In the genomic region with DNA sequence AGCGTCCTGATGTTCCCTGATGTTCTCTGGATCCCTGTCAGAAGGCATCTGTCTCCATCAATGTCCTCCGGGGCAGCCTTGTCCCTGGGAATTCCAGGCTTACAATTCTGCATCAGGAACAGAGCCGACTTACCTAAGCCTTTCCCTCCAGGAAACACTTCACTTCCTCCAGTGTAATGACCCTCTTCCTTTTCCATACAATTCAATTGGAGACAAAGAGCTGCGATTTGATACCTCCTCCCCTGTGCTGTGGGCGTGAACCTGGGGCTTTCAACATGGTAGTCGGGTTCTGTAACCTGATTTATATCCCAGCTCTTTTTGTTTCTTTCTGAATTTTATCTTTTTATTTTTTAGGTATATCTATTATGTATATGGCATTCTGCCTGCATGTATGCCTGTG, we compare ENCODE assay signal across 22 mouse cellular contexts. TPM values are rescaled to one million over a fixed set of nuclear protein-coding genes. Genes with fewer than 3 reads are reported as not detected.
A peak's percentile ranks its signal among the peaks of the same experiment; 100 is the strongest.
DNase-seq lines count a peak whose midpoint lies in the region; ATAC-seq and TF ChIP-seq lines count a peak whose summit lies in the region.
"Had no signal": no experiment of that assay in that cellular context is flagged by ENCODE, and none has a peak within 500 bp of the region (broad histone marks: within the 10 kb centered on the region; RNA-seq: fewer than 3 reads in every experiment).

No protein-coding gene starts in this region.

- no peak overlapping the region for H3K4me3 ChIP-seq in heart, adult 2 months
- H3K4me3 ChIP-seq in heart, embryonic 11.5 days (ENCODE audit: low read depth, low read length), result no peak overlapping the region
- no peak overlapping the region for H3K4me3 ChIP-seq in kidney, postnatal 0 days (replicated peaks; ENCODE audit: low read depth, low read length)
- no peak overlapping the region for H3K4me3 ChIP-seq in forebrain, embryonic 14.5 days (ENCODE audit: low read depth, low read length)
- H3K4me3 ChIP-seq: embryonic facial prominence, embryonic 12.5 days; erythroblast, embryonic 14.5 days; forebrain, embryonic 13.5 days; heart, embryonic 13.5 days; hindbrain, embryonic 13.5 days; left cerebral cortex, adult 2 months; midbrain, embryonic 10.5 days had no signal

- peak in 1 of 2 experiments; percentile 11 for DNase-seq in heart, adult 2 months
- peak; percentile 67 for DNase-seq in kidney, postnatal 0 days (ENCODE audit: low spot score)
- no peak for DNase-seq in kidney, postnatal 10 days
- peak; percentile 90 for DNase-seq in R1 (ENCODE audit: low read depth, low spot score)
- peak; percentile 29 to 39 for DNase-seq in adrenal gland, postnatal 36 days
- no peak for DNase-seq in forebrain, embryonic 14.5 days (ENCODE audit: low spot score)
- DNase-seq: B cell, adult 2 months; cerebellum, adult 9-11 months; gastrocnemius, postnatal 25 days; left cerebral cortex, postnatal 4 days; liver; thymus, adult 2 months had no signal

- peaks cover 3% of the 10 kb centered on the region; the same call in 1 of the 2 replicates for H3K4me1 ChIP-seq in heart, adult 2 months (ENCODE audit: control insufficient read depth, insufficient read depth, low read length)
- peaks cover 5% of the 10 kb centered on the region; the same call in 1 of the 2 replicates for H3K4me1 ChIP-seq in heart, embryonic 11.5 days (ENCODE audit: control insufficient read depth, insufficient read depth, low read length)
- 0 out of 2 replicates have a peak, but pooled peaks cover 3% of the 10 kb centered on the region for H3K4me1 ChIP-seq in kidney, postnatal 0 days (replicated peaks; ENCODE audit: insufficient read depth, low read length)
- no peaks in the 10 kb centered on the region for H3K4me1 ChIP-seq in forebrain, embryonic 14.5 days (ENCODE audit: control insufficient read depth, insufficient read depth, low read length)
- H3K4me1 ChIP-seq: forebrain, embryonic 13.5 days; hindbrain, embryonic 13.5 days had no signal

- no peaks in the 10 kb centered on the region for H3K79me2 ChIP-seq in heart, adult 2 months (replicated peaks; ENCODE audit: control insufficient read depth, insufficient read depth, low read length)

- no peak overlapping the region for H3K9ac ChIP-seq in heart, adult 2 months (ENCODE audit: low read depth, low read length)
- H3K9ac ChIP-seq in heart, embryonic 11.5 days (ENCODE audit: low read depth, low read length), result no peak overlapping the region
- H3K9ac ChIP-seq in kidney, postnatal 0 days (ENCODE audit: low read depth, low read length), result no peak overlapping the region
- H3K9ac ChIP-seq in forebrain, embryonic 14.5 days (ENCODE audit: low read length), result no peak overlapping the region
- H3K9ac ChIP-seq: embryonic facial prominence, embryonic 12.5 days; forebrain, embryonic 13.5 days; heart, embryonic 13.5 days; hindbrain, embryonic 13.5 days had no signal

- 0 out of 2 replicates have a peak, but pooled peaks have one; percentile 48 for TF ChIP-seq EP300 in heart, adult 2 months (IDR thresholded peaks at IDR 0.05; ENCODE audit: insufficient read depth, low read depth, low read length)

- no peak for ATAC-seq in heart, embryonic 11.5 days (replicated peaks; ENCODE audit: insufficient number of reproducible peaks, low FRiP score, low TSS enrichment)
- ATAC-seq in kidney, postnatal 0 days (replicated peaks; ENCODE audit: low FRiP score, low read depth), result no peak
- no peak for ATAC-seq in forebrain, embryonic 14.5 days
- ATAC-seq: forebrain, embryonic 13.5 days; inflammation-experienced regulatory T-cells, adult 6 months had no signal

- no peaks in the 10 kb centered on the region for H3K9me3 ChIP-seq in heart, embryonic 11.5 days (replicated peaks; ENCODE audit: control insufficient read depth, low read length)
- no peaks in the 10 kb centered on the region for H3K9me3 ChIP-seq in kidney, postnatal 0 days (replicated peaks; ENCODE audit: low read length)
- H3K9me3 ChIP-seq in forebrain, embryonic 14.5 days (replicated peaks; ENCODE audit: control insufficient read depth, low read length), result no peaks in the 10 kb centered on the region
- H3K9me3 ChIP-seq: embryonic facial prominence, embryonic 12.5 days; forebrain, embryonic 13.5 days; heart, embryonic 13.5 days; hindbrain, embryonic 13.5 days; midbrain, embryonic 10.5 days had no signal

- H3K4me2 ChIP-seq in heart, embryonic 11.5 days, result no peak overlapping the region
- H3K4me2 ChIP-seq in kidney, postnatal 0 days (ENCODE audit: low read length), result no peak overlapping the region
- no peak overlapping the region for H3K4me2 ChIP-seq in forebrain, embryonic 14.5 days (ENCODE audit: low read length)
- H3K4me2 ChIP-seq: embryonic facial prominence, embryonic 12.5 days; forebrain, embryonic 13.5 days; heart, embryonic 13.5 days; hindbrain, embryonic 13.5 days had no signal

- 47% methylated on average over 6 of the region's 6 CpGs for WGBS in heart, adult 2 months
- 59% methylated on average over 6 of the region's 6 CpGs for WGBS in heart, embryonic 11.5 days (ENCODE audit: insufficient replicate concordance)
- WGBS in kidney, postnatal 0 days, result 39% methylated on average over 6 of the region's 6 CpGs
- WGBS in forebrain, embryonic 14.5 days, result 67% methylated on average over 6 of the region's 6 CpGs

- no peaks in the 10 kb centered on the region for H3K36me3 ChIP-seq in heart, adult 2 months (ENCODE audit: control insufficient read depth, insufficient read depth, low read length)
- H3K36me3 ChIP-seq in heart, embryonic 11.5 days (ENCODE audit: control insufficient read depth, insufficient read depth, low read length), result no peaks in the 10 kb centered on the region
- no peaks in the 10 kb centered on the region for H3K36me3 ChIP-seq in kidney, postnatal 0 days (ENCODE audit: insufficient read depth, low read length)
- no peaks in the 10 kb centered on the region for H3K36me3 ChIP-seq in forebrain, embryonic 14.5 days (ENCODE audit: control insufficient read depth, insufficient read depth, low read length)
- H3K36me3 ChIP-seq: embryonic facial prominence, embryonic 12.5 days; heart, embryonic 13.5 days; hindbrain, embryonic 13.5 days; midbrain, embryonic 10.5 days had no signal

- TF ChIP-seq CTCF in heart, adult 2 months (IDR thresholded peaks at IDR 0.05), result no peak
- TF ChIP-seq CTCF in kidney, postnatal 0 days (IDR thresholded peaks at IDR 0.05; ENCODE audit: low read depth), result no peak

- no peaks in the 10 kb centered on the region for H3K27me3 ChIP-seq in heart, adult 2 months (ENCODE audit: control insufficient read depth, insufficient read depth, low read length)
- no peaks in the 10 kb centered on the region for H3K27me3 ChIP-seq in heart, embryonic 11.5 days (ENCODE audit: control insufficient read depth, insufficient read depth, low read length)
- no peaks in the 10 kb centered on the region for H3K27me3 ChIP-seq in kidney, postnatal 0 days (ENCODE audit: insufficient read depth, low read length)
- no peaks in the 10 kb centered on the region for H3K27me3 ChIP-seq in forebrain, embryonic 14.5 days (replicated peaks; ENCODE audit: control insufficient read depth, insufficient read depth, low read length)
- H3K27me3 ChIP-seq: embryonic facial prominence, embryonic 12.5 days; forebrain, embryonic 13.5 days; heart, embryonic 13.5 days; hindbrain, embryonic 13.5 days had no signal

- no peak overlapping the region for H3K27ac ChIP-seq in heart, adult 2 months
- H3K27ac ChIP-seq in heart, embryonic 11.5 days (ENCODE audit: low read depth, low read length), result no peak overlapping the region
- H3K27ac ChIP-seq in kidney, postnatal 0 days, result no peak overlapping the region
- no peak overlapping the region for H3K27ac ChIP-seq in forebrain, embryonic 14.5 days (ENCODE audit: low read depth, low read length)
- H3K27ac ChIP-seq: embryonic facial prominence, embryonic 12.5 days; forebrain, embryonic 13.5 days; heart, embryonic 13.5 days; hindbrain, embryonic 13.5 days; left cerebral cortex, adult 2 months; macrophage; midbrain, embryonic 10.5 days had no signal

- peak; percentile 28; the same call in 1 of the 2 replicates for TF ChIP-seq POLR2A in heart, adult 2 months (IDR thresholded peaks at IDR 0.05; ENCODE audit: insufficient read depth, low read depth, low read length)

- intact Hi-C loops in heart, adult 2 months (cut with DNase I), result loop anchor here (2.0 to 5.0 kb wide), 4 partner anchors 30 to 338 kb away; a partner anchor contains a TSS

RNA-seq across cellular contexts. Expression of a gene that starts 39.9 kb away (rescaled TPM):
- total RNA-seq in heart, adult 2 months (2021), result not detected
- 0.06 TPM in 1 of 2 replicates, not detected in the other for polyA plus RNA-seq in heart, adult 2 months (2012; rRNA removed)
- polyA plus RNA-seq in heart, embryonic 11.5 days (2014; fragmentation: Nextera tagmentation; extraction: Ambion mirVana), result 0.21 TPM in 1 of 2 replicates, not detected in the other
- polyA plus RNA-seq in kidney, postnatal 0 days (2015; fragmentation: Nextera tagmentation; extraction: Ambion mirVana), result 0.23 and 0.39 TPM in 2 replicates
- total RNA-seq in adrenal gland, postnatal 36 days (2021), result under 1 TPM; 0.20 to 0.36 TPM
- polyA plus RNA-seq in forebrain, embryonic 14.5 days (2014; fragmentation: Nextera tagmentation; extraction: Ambion mirVana), result 0.15 and 0.23 TPM in 2 replicates
- total RNA-seq: gastrocnemius, postnatal 25 days had no signal
- polyA plus RNA-seq: erythroblast, embryonic 14.5 days had no signal

RNA-seq across cellular contexts. Expression of a gene that starts 52.5 kb away (rescaled TPM):
- total RNA-seq in heart, adult 2 months (2021), result 100 to 1,000 TPM; 111 to 116 TPM
- polyA plus RNA-seq in heart, adult 2 months (2012; rRNA removed), result 103 and 138 TPM in 2 replicates
- 87.6 and 98.2 TPM in 2 replicates for polyA plus RNA-seq in heart, embryonic 11.5 days (2014; fragmentation: Nextera tagmentation; extraction: Ambion mirVana)
- 106 and 107 TPM in 2 replicates for polyA plus RNA-seq in kidney, postnatal 0 days (2015; fragmentation: Nextera tagmentation; extraction: Ambion mirVana)
- 100 to 1,000 TPM in 1 of 2 experiments, 10 to 100 TPM in 1; 84.0 to 141 TPM for total RNA-seq in adrenal gland, postnatal 36 days (2021)
- 17.2 and 17.7 TPM in 2 replicates for polyA plus RNA-seq in forebrain, embryonic 14.5 days (2014; fragmentation: Nextera tagmentation; extraction: Ambion mirVana)

Comparison
In these comparisons a context has a peak if more than half of its experiments do, and no peak if none do; other contexts are left out.
1. DNase-seq: peak in kidney, postnatal 0 days (single experiment), R1 (single experiment) and adrenal gland, postnatal 36 days (2 of 2); none in kidney, postnatal 10 days (single experiment) and forebrain, embryonic 14.5 days (single experiment).